Mouse (Mus musculus): ENCODE data around the gene Reln. TPM values are rescaled to one million over a fixed set of nuclear protein-coding genes. Genes with fewer than 3 reads are reported as not detected.

Gene Reln
- polyA plus RNA-seq, 1 experiment from 2014 or later, result 1.9 TPM

- WGBS, result 78% methylated on average over 7 of the region's 7 CpGs
- no peaks in the 10 kb centered on the region for H3K36me3 ChIP-seq (ENCODE audit: control insufficient read depth, insufficient read depth)
- H3K4me3 ChIP-seq (ENCODE audit: low read length), result no peak overlapping the region
- ATAC-seq (replicated peaks; ENCODE audit: extremely low read depth, insufficient read depth, low FRiP score), result no peak
- no peak overlapping the region for H3K27ac ChIP-seq (ENCODE audit: low read length)
- no peaks in the 10 kb centered on the region for H3K9me3 ChIP-seq (replicated peaks; ENCODE audit: control insufficient read depth, low read length)
- H3K27me3 ChIP-seq (ENCODE audit: control insufficient read depth, insufficient read depth, low read length), result no peaks in the 10 kb centered on the region
- no peaks in the 10 kb centered on the region for H3K4me1 ChIP-seq (ENCODE audit: control insufficient read depth, insufficient read depth, low read length)
- H3K9ac ChIP-seq (ENCODE audit: low read length), result no peak overlapping the region
- H3K4me2 ChIP-seq (ENCODE audit: low read depth, low read length), result no peak overlapping the region
Observed at GRCm38 (mm10) chr5:21858653-21859052, 485.8 kb downstream of the Reln start.

GRCm38 (mm10) chr5:21851679-21852340 is 492.7 kb downstream of the Reln start:
- Histone ChIP-seq H3K4me3 (ENCODE audit: low read length) (no peak overlapping the region), H3K4me2 (ENCODE audit: low read depth, low read length) (no peak overlapping the region), H3K36me3 (ENCODE audit: control insufficient read depth, insufficient read depth) (no peaks in the 10 kb centered on the region), H3K9ac (ENCODE audit: low read length) (no peak overlapping the region), H3K9me3 (replicated peaks; ENCODE audit: control insufficient read depth, low read length) (no peaks in the 10 kb centered on the region), H3K27ac (ENCODE audit: low read length) (no peak overlapping the region), H3K27me3 (ENCODE audit: control insufficient read depth, insufficient read depth, low read length) (no peaks in the 10 kb centered on the region), H3K4me1 (ENCODE audit: control insufficient read depth, insufficient read depth, low read length) (no peaks in the 10 kb centered on the region)
- ATAC-seq (replicated peaks; ENCODE audit: extremely low read depth, insufficient read depth, low FRiP score), result no peak
- 39% methylated on average over 10 of the region's 10 CpGs for WGBS

GRCm38 (mm10) chr5:21847438-21847837 is 497.1 kb downstream of the Reln start:
- no peaks in the 10 kb centered on the region for H3K36me3 ChIP-seq (ENCODE audit: control insufficient read depth, insufficient read depth)
- no peaks in the 10 kb centered on the region for H3K27me3 ChIP-seq (ENCODE audit: control insufficient read depth, insufficient read depth, low read length)
- H3K4me2 ChIP-seq (ENCODE audit: low read depth, low read length), result no peak overlapping the region
- H3K27ac ChIP-seq (ENCODE audit: low read length), result no peak overlapping the region
- H3K9me3 ChIP-seq (replicated peaks; ENCODE audit: control insufficient read depth, low read length), result no peaks in the 10 kb centered on the region
- 71% methylated on average over 6 of the region's 6 CpGs for WGBS
- H3K4me1 ChIP-seq (ENCODE audit: control insufficient read depth, insufficient read depth, low read length), result no peaks in the 10 kb centered on the region
- H3K4me3 ChIP-seq (ENCODE audit: low read length), result no peak overlapping the region
- no peak overlapping the region for H3K9ac ChIP-seq (ENCODE audit: low read length)
- no peak for ATAC-seq (replicated peaks; ENCODE audit: extremely low read depth, insufficient read depth, low FRiP score)

DNA sequence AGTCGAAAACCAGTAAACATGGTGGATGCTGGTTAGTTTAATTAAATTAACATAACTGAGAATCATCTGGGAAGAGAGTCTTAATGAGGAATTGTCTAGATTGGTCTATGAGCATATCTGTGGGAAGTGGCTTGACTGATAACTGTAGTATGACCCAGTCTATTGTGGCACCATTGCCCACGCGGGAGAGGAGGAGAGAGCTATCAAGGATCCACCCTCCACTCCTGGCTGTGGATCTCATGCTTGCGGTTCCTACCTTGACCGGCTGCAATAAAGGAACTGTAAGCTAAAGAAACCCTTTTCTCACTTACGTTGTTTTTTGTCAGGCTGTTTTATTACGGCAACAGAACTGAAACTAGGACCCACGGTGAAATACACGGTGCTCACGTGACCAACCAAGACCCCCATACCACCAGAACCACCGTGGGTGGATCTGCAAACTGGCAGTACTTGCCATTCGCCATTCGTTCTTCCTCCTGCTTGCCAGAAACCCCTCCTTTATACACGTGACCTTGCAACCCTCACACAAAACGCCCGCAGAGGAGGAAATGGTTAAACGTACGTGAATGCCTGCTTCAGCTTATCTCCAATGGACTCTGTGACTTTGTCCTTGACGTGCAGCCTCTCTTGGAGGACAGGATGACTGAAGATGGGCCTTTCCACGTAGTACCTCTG is 497.7 kb downstream of the Reln start:
- H3K9me3 ChIP-seq (replicated peaks; ENCODE audit: control insufficient read depth, low read length), result no peaks in the 10 kb centered on the region

GRCm38 (mm10) chr5:21844676-21845075 is 499.8 kb downstream of the Reln start:
- no peaks in the 10 kb centered on the region for H3K27me3 ChIP-seq (ENCODE audit: control insufficient read depth, insufficient read depth, low read length)
- H3K4me3 ChIP-seq (ENCODE audit: low read length), result no peak overlapping the region
- H3K27ac ChIP-seq (ENCODE audit: low read length), result no peak overlapping the region
- WGBS, result 69% methylated on average over 4 of the region's 4 CpGs
- no peaks in the 10 kb centered on the region for H3K9me3 ChIP-seq (replicated peaks; ENCODE audit: control insufficient read depth, low read length)
- no peak overlapping the region for H3K9ac ChIP-seq (ENCODE audit: low read length)
- no peak for ATAC-seq (replicated peaks; ENCODE audit: extremely low read depth, insufficient read depth, low FRiP score)
- H3K4me1 ChIP-seq (ENCODE audit: control insufficient read depth, insufficient read depth, low read length), result no peaks in the 10 kb centered on the region
- no peaks in the 10 kb centered on the region for H3K36me3 ChIP-seq (ENCODE audit: control insufficient read depth, insufficient read depth)
- no peak overlapping the region for H3K4me2 ChIP-seq (ENCODE audit: low read depth, low read length)

More for the DNA sequence above, 497.7 kb downstream of the Reln start:
- no peak overlapping the region for H3K4me3 ChIP-seq (ENCODE audit: low read length)
- H3K27ac ChIP-seq (ENCODE audit: low read length), result no peak overlapping the region
- H3K4me1 ChIP-seq (ENCODE audit: control insufficient read depth, insufficient read depth, low read length), result no peaks in the 10 kb centered on the region
- H3K27me3 ChIP-seq (ENCODE audit: control insufficient read depth, insufficient read depth, low read length), result no peaks in the 10 kb centered on the region
- no peak overlapping the region for H3K9ac ChIP-seq (ENCODE audit: low read length)
- ATAC-seq (replicated peaks; ENCODE audit: extremely low read depth, insufficient read depth, low FRiP score), result no peak
- H3K36me3 ChIP-seq (ENCODE audit: control insufficient read depth, insufficient read depth), result no peaks in the 10 kb centered on the region
- 69% methylated on average over 20 of the region's 20 CpGs for WGBS
- H3K4me2 ChIP-seq (ENCODE audit: low read depth, low read length), result no peak overlapping the region

Other genes with a start within 250 kb of the Reln start
- 28.2 and 29.3 TPM in 2 replicates for gene Orc5, start 205.7 kb upstream of the Reln start, polyA plus RNA-seq (2015; fragmentation: Nextera tagmentation; extraction: Ambion mirVana)